Mouse (Mus musculus): ENCODE results near the gene Boll. TPM values are rescaled to one million over a fixed set of nuclear protein-coding genes. Genes with fewer than 3 reads are reported as not detected.
A peak's percentile ranks its signal among the peaks of the same experiment; 100 is the strongest.

The Boll gene
- polyA plus RNA-seq, 1 experiment from 2014 or later = not detected

GRCm38 (mm10) chr1:55234910-55235520, 128.3 kb downstream of the Boll start:
- no peak overlapping the region for H3K4me2 ChIP-seq (ENCODE audit: low read depth, low read length)
- no peaks in the 10 kb centered on the region for H3K36me3 ChIP-seq (ENCODE audit: control insufficient read depth, insufficient read depth, low read length)
- no peak overlapping the region for H3K4me3 ChIP-seq (ENCODE audit: low read depth, low read length)
- H3K4me1 ChIP-seq (ENCODE audit: control insufficient read depth, insufficient read depth, low read length) = peaks cover 10% of the 10 kb centered on the region; the same call in 1 of the 2 replicates
- no peak overlapping the region for H3K27ac ChIP-seq (ENCODE audit: low read depth, low read length)
- H3K9me3 ChIP-seq (ENCODE audit: control insufficient read depth, low read length) = no peaks in the 10 kb centered on the region
- H3K9ac ChIP-seq (replicated peaks; ENCODE audit: low read depth, low read length) = no peak overlapping the region
- ATAC-seq (ENCODE audit: low read depth) = no peak
- WGBS = 62% methylated on average over 16 of the region's 16 CpGs
- no peaks in the 10 kb centered on the region for H3K27me3 ChIP-seq (ENCODE audit: control insufficient read depth, insufficient read depth, low read length)

GRCm38 (mm10) chr1:55228256-55228884, 134.9 kb downstream of the Boll start:
- no peaks in the 10 kb centered on the region for H3K9me3 ChIP-seq (ENCODE audit: control insufficient read depth, low read length)
- no peak overlapping the region for H3K9ac ChIP-seq (replicated peaks; ENCODE audit: low read depth, low read length)
- H3K4me3 ChIP-seq (ENCODE audit: low read depth, low read length) = no peak overlapping the region
- no peak overlapping the region for H3K27ac ChIP-seq (ENCODE audit: low read depth, low read length)
- WGBS = 90% methylated on average over 8 of the region's 8 CpGs
- no peaks in the 10 kb centered on the region for H3K27me3 ChIP-seq (ENCODE audit: control insufficient read depth, insufficient read depth, low read length)
- no peak overlapping the region for H3K4me2 ChIP-seq (ENCODE audit: low read depth, low read length)
- H3K36me3 ChIP-seq (ENCODE audit: control insufficient read depth, insufficient read depth, low read length) = no peaks in the 10 kb centered on the region
- H3K4me1 ChIP-seq (ENCODE audit: control insufficient read depth, insufficient read depth, low read length) = 0 out of 2 replicates have a peak, but pooled peaks cover 5% of the 10 kb centered on the region
- no peak for ATAC-seq (ENCODE audit: low read depth)

DNA sequence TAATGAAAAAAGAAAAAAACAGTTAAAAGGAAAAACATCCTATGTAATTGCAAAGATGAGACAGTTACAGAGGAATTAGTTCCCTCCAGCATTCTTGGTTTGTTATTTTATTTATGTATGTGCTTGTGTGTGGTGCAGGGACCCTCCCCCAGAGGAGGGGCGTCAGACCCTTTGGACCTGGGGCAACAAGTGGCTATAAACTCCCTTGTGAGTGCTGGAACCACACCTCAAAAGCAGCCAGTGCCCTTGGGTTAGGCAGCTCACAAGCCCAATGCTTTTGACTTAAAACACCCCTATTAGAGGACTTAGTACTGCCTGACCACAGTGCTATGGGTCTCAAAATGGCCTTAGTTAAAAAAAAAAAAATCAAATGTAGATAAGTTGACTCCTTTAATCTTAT, 135.9 kb downstream of the Boll start:
- H3K4me3 ChIP-seq (ENCODE audit: low read depth, low read length) = no peak overlapping the region
- WGBS = 15% methylated on average over 1 of the region's 1 CpGs

GRCm38 (mm10) chr1:55226011-55226857, 137.0 kb downstream of the Boll start, which contains the start of gene Rftn2:
Rftn2 (minus strand) TSS chr1:55226782.
- Histone ChIP-seq H3K27me3 (ENCODE audit: control insufficient read depth, insufficient read depth, low read length) (no peaks in the 10 kb centered on the region), H3K9ac (replicated peaks; ENCODE audit: low read depth, low read length) (peak within 1 kb of the TSS; percentile 51; the same call in 1 of the 2 replicates), H3K27ac (ENCODE audit: low read depth, low read length) (peak within 1 kb of the TSS; percentile 62; the same call in 1 of the 2 replicates), H3K4me2 (ENCODE audit: low read depth, low read length) (peak within 1 kb of the TSS; percentile 57), H3K4me3 (ENCODE audit: low read depth, low read length) (peak within 1 kb of the TSS; percentile 38), H3K36me3 (ENCODE audit: control insufficient read depth, insufficient read depth, low read length) (no peaks in the 10 kb centered on the region), H3K9me3 (ENCODE audit: control insufficient read depth, low read length) (no peaks in the 10 kb centered on the region), H3K4me1 (ENCODE audit: control insufficient read depth, insufficient read depth, low read length) (0 out of 2 replicates have a peak, but pooled peaks cover 5% of the 10 kb centered on the region)
- ATAC-seq (ENCODE audit: low read depth) = no peak
- WGBS = 1% methylated on average over 26 of the region's 26 CpGs

More for the DNA sequence above, 135.9 kb downstream of the Boll start:
- no peaks in the 10 kb centered on the region for H3K36me3 ChIP-seq (ENCODE audit: control insufficient read depth, insufficient read depth, low read length)
- ATAC-seq (ENCODE audit: low read depth) = no peak
- no peak overlapping the region for H3K9ac ChIP-seq (replicated peaks; ENCODE audit: low read depth, low read length)
- H3K27me3 ChIP-seq (ENCODE audit: control insufficient read depth, insufficient read depth, low read length) = no peaks in the 10 kb centered on the region
- 0 out of 2 replicates have a peak, but pooled peaks cover 5% of the 10 kb centered on the region for H3K4me1 ChIP-seq (ENCODE audit: control insufficient read depth, insufficient read depth, low read length)
- H3K27ac ChIP-seq (ENCODE audit: low read depth, low read length) = no peak overlapping the region
- no peak overlapping the region for H3K4me2 ChIP-seq (ENCODE audit: low read depth, low read length)
- H3K9me3 ChIP-seq (ENCODE audit: control insufficient read depth, low read length) = no peaks in the 10 kb centered on the region

GRCm38 (mm10) chr1:55225398-55225797, 137.9 kb downstream of the Boll start:
- Histone ChIP-seq H3K4me3 (ENCODE audit: low read depth, low read length) (peak overlapping the region; percentile 38), H3K27me3 (ENCODE audit: control insufficient read depth, insufficient read depth, low read length) (no peaks in the 10 kb centered on the region), H3K36me3 (ENCODE audit: control insufficient read depth, insufficient read depth, low read length) (no peaks in the 10 kb centered on the region), H3K9ac (replicated peaks; ENCODE audit: low read depth, low read length) (no peak overlapping the region), H3K4me2 (ENCODE audit: low read depth, low read length) (peak overlapping the region; percentile 57), H3K4me1 (ENCODE audit: control insufficient read depth, insufficient read depth, low read length) (0 out of 2 replicates have a peak, but pooled peaks cover 5% of the 10 kb centered on the region), H3K27ac (ENCODE audit: low read depth, low read length) (peak overlapping the region; percentile 22; the same call in 1 of the 2 replicates), H3K9me3 (ENCODE audit: control insufficient read depth, low read length) (no peaks in the 10 kb centered on the region)
- peak; percentile 50; the same call in 1 of the 2 replicates for ATAC-seq (ENCODE audit: low read depth)
- 20% methylated on average over 3 of the region's 3 CpGs for WGBS

DNA sequence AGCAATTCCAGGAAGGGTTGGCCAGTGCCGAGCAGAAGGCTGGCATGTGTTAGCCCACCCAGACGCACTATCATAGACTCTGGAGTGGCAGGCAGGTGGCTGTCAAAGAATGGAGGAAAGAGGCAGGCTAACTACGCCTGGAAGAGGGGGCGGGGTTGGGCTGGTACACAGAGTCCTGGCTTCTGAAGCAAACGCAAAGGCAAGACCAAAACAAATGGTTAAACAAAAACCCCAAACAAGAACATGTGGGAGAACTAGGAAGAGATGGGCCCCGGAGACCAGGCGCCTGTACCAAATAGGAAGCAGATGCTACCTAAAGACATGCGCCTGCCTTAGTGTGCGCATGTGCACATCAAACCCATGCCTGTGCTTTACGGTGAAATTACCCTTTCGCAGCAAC, 139.2 kb downstream of the Boll start:
- Histone ChIP-seq H3K27me3 (ENCODE audit: control insufficient read depth, insufficient read depth, low read length) (no peaks in the 10 kb centered on the region), H3K36me3 (ENCODE audit: control insufficient read depth, insufficient read depth, low read length) (no peaks in the 10 kb centered on the region), H3K4me1 (ENCODE audit: control insufficient read depth, insufficient read depth, low read length) (0 out of 2 replicates have a peak, but pooled peaks cover 5% of the 10 kb centered on the region), H3K4me2 (ENCODE audit: low read depth, low read length) (peak overlapping the region; percentile 57), H3K9me3 (ENCODE audit: control insufficient read depth, low read length) (no peaks in the 10 kb centered on the region), H3K27ac (ENCODE audit: low read depth, low read length) (no peak overlapping the region), H3K9ac (replicated peaks; ENCODE audit: low read depth, low read length) (no peak overlapping the region), H3K4me3 (ENCODE audit: low read depth, low read length) (peak overlapping the region; percentile 9; the same call in 1 of the 2 replicates)
- 39% methylated on average over 11 of the region's 11 CpGs for WGBS
- peak; percentile 64; the same call in 1 of the 2 replicates for ATAC-seq (ENCODE audit: low read depth)

DNA sequence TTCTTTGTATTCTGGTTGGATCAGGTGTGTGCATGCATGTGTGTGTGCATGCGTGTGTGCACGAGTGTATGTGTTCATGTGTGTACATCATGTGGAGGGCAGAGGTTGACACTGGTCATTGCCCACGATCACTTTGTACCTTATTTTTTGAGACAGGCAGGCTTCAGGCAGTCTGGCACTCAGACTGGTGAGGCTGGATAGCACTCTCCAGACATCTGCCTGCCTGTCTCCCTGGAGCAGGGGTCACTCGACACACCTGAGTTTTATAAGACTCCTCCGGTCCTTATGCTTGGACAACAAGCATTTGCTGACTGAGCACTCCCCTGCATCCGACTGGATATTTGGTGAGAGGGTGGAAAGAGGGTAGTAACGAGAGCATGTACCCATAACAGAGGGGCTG, 140.2 kb downstream of the Boll start:
- no peaks in the 10 kb centered on the region for H3K36me3 ChIP-seq (ENCODE audit: control insufficient read depth, insufficient read depth, low read length)
- H3K4me3 ChIP-seq (ENCODE audit: low read depth, low read length) = no peak overlapping the region
- H3K9ac ChIP-seq (replicated peaks; ENCODE audit: low read depth, low read length) = no peak overlapping the region
- no peaks in the 10 kb centered on the region for H3K27me3 ChIP-seq (ENCODE audit: control insufficient read depth, insufficient read depth, low read length)
- no peaks in the 10 kb centered on the region for H3K9me3 ChIP-seq (ENCODE audit: control insufficient read depth, low read length)
- H3K4me2 ChIP-seq (ENCODE audit: low read depth, low read length) = no peak overlapping the region
- no peak overlapping the region for H3K27ac ChIP-seq (ENCODE audit: low read depth, low read length)
- 0 out of 2 replicates have a peak, but pooled peaks cover 5% of the 10 kb centered on the region for H3K4me1 ChIP-seq (ENCODE audit: control insufficient read depth, insufficient read depth, low read length)
- no peak for ATAC-seq (ENCODE audit: low read depth)
- WGBS = 93% methylated on average over 7 of the region's 7 CpGs

GRCm38 (mm10) chr1:55221352-55221751, 141.9 kb downstream of the Boll start:
- H3K4me1 ChIP-seq (ENCODE audit: control insufficient read depth, insufficient read depth, low read length) = 0 out of 2 replicates have a peak, but pooled peaks cover 4% of the 10 kb centered on the region
- no peaks in the 10 kb centered on the region for H3K27me3 ChIP-seq (ENCODE audit: control insufficient read depth, insufficient read depth, low read length)
- no peak overlapping the region for H3K4me2 ChIP-seq (ENCODE audit: low read depth, low read length)
- no peak overlapping the region for H3K4me3 ChIP-seq (ENCODE audit: low read depth, low read length)
- no peak for ATAC-seq (ENCODE audit: low read depth)
- H3K36me3 ChIP-seq (ENCODE audit: control insufficient read depth, insufficient read depth, low read length) = no peaks in the 10 kb centered on the region
- 63% methylated on average over 4 of the region's 4 CpGs for WGBS
- H3K27ac ChIP-seq (ENCODE audit: low read depth, low read length) = no peak overlapping the region
- H3K9me3 ChIP-seq (ENCODE audit: control insufficient read depth, low read length) = no peaks in the 10 kb centered on the region
- H3K9ac ChIP-seq (replicated peaks; ENCODE audit: low read depth, low read length) = no peak overlapping the region

Data from neural tube, embryonic 14.5 days (tissue).